Mouse (Mus musculus): ENCODE data around the gene Tmem63b. TPM values are rescaled to one million over a fixed set of nuclear protein-coding genes. Genes with fewer than 3 reads are reported as not detected.

Tmem63b gene
- polyA plus RNA-seq, 1 experiment from 2014 or later: 31.7 TPM

- peak; percentile 71 for ATAC-seq
Measured at GRCm38 (mm10) chr17:45685171-45686092, 1.3 kb downstream of the Tmem63b start.

GRCm38 (mm10) chr17:45684667-45685131 is 2.0 kb downstream of the Tmem63b start:
- ATAC-seq: no peak
- peak overlapping the region; percentile 94 for H3K9ac ChIP-seq (ENCODE audit: low read depth, low read length)
- no peaks in the 10 kb centered on the region for H3K27me3 ChIP-seq (replicated peaks; ENCODE audit: control insufficient read depth, insufficient read depth, low read length)
- H3K27ac ChIP-seq (ENCODE audit: low read length): peak overlapping the region; percentile 64; the same call in 1 of the 2 replicates
- no peaks in the 10 kb centered on the region for H3K36me3 ChIP-seq (ENCODE audit: control insufficient read depth, insufficient read depth, low read length)
- H3K4me3 ChIP-seq (ENCODE audit: low read length): peak overlapping the region; percentile 95
- no peaks in the 10 kb centered on the region for H3K9me3 ChIP-seq (ENCODE audit: control insufficient read depth, low read length)
- WGBS: 32% methylated on average over 14 of the region's 14 CpGs
- H3K4me2 ChIP-seq (ENCODE audit: low read depth, low read length): peak overlapping the region; percentile 91
- peaks cover 30% of the 10 kb centered on the region for H3K4me1 ChIP-seq (ENCODE audit: control insufficient read depth, insufficient read depth, low read length)

More at GRCm38 (mm10) chr17:45685171-45686092, 1.3 kb downstream of the Tmem63b start:
- peak overlapping the region; percentile 95 for H3K4me3 ChIP-seq (ENCODE audit: low read length)
- H3K27me3 ChIP-seq (replicated peaks; ENCODE audit: control insufficient read depth, insufficient read depth, low read length): no peaks in the 10 kb centered on the region
- peak overlapping the region; percentile 64 for H3K27ac ChIP-seq (ENCODE audit: low read length)
- H3K9me3 ChIP-seq (ENCODE audit: control insufficient read depth, low read length): no peaks in the 10 kb centered on the region
- H3K9ac ChIP-seq (ENCODE audit: low read depth, low read length): peak overlapping the region; percentile 94
- no peaks in the 10 kb centered on the region for H3K36me3 ChIP-seq (ENCODE audit: control insufficient read depth, insufficient read depth, low read length)
- WGBS: 1% methylated on average over 58 of the region's 58 CpGs
- peak overlapping the region; percentile 91 for H3K4me2 ChIP-seq (ENCODE audit: low read depth, low read length)
- H3K4me1 ChIP-seq (ENCODE audit: control insufficient read depth, insufficient read depth, low read length): peaks cover 30% of the 10 kb centered on the region

GRCm38 (mm10) chr17:45682843-45683242 is 3.9 kb downstream of the Tmem63b start:
- no peak for ATAC-seq

GRCm38 (mm10) chr17:45681588-45681987 is 5.1 kb downstream of the Tmem63b start:
- 100% methylated on average over 1 of the region's 1 CpGs for WGBS
- Histone ChIP-seq H3K4me2 (ENCODE audit: low read depth, low read length) (no peak overlapping the region), H3K4me3 (ENCODE audit: low read length) (no peak overlapping the region), H3K9ac (ENCODE audit: low read depth, low read length) (no peak overlapping the region), H3K27ac (ENCODE audit: low read length) (no peak overlapping the region), H3K9me3 (ENCODE audit: control insufficient read depth, low read length) (no peaks in the 10 kb centered on the region), H3K27me3 (replicated peaks; ENCODE audit: control insufficient read depth, insufficient read depth, low read length) (no peaks in the 10 kb centered on the region), H3K4me1 (ENCODE audit: control insufficient read depth, insufficient read depth, low read length) (peaks cover 20% of the 10 kb centered on the region), H3K36me3 (ENCODE audit: control insufficient read depth, insufficient read depth, low read length) (no peaks in the 10 kb centered on the region; the same call in 1 of the 2 replicates)
- ATAC-seq: no peak

More at GRCm38 (mm10) chr17:45682843-45683242, 3.9 kb downstream of the Tmem63b start:
- Histone ChIP-seq H3K27me3 (replicated peaks; ENCODE audit: control insufficient read depth, insufficient read depth, low read length) (no peaks in the 10 kb centered on the region), H3K36me3 (ENCODE audit: control insufficient read depth, insufficient read depth, low read length) (no peaks in the 10 kb centered on the region), H3K4me3 (ENCODE audit: low read length) (no peak overlapping the region), H3K9me3 (ENCODE audit: control insufficient read depth, low read length) (no peaks in the 10 kb centered on the region), H3K4me2 (ENCODE audit: low read depth, low read length) (no peak overlapping the region), H3K9ac (ENCODE audit: low read depth, low read length) (no peak overlapping the region), H3K27ac (ENCODE audit: low read length) (no peak overlapping the region), H3K4me1 (ENCODE audit: control insufficient read depth, insufficient read depth, low read length) (peaks cover 29% of the 10 kb centered on the region)
- 77% methylated on average over 4 of the region's 4 CpGs for WGBS

GRCm38 (mm10) chr17:45680391-45680980 is 6.2 kb downstream of the Tmem63b start:
- ATAC-seq: peak; percentile 34
- Histone ChIP-seq H3K4me2 (ENCODE audit: low read depth, low read length) (peak overlapping the region; percentile 36; the same call in 1 of the 2 replicates), H3K27ac (ENCODE audit: low read length) (peak overlapping the region; percentile 51; the same call in 1 of the 2 replicates), H3K36me3 (ENCODE audit: control insufficient read depth, insufficient read depth, low read length) (no peaks in the 10 kb centered on the region; the same call in 1 of the 2 replicates), H3K9ac (ENCODE audit: low read depth, low read length) (peak overlapping the region; percentile 60), H3K27me3 (replicated peaks; ENCODE audit: control insufficient read depth, insufficient read depth, low read length) (no peaks in the 10 kb centered on the region), H3K9me3 (ENCODE audit: control insufficient read depth, low read length) (no peaks in the 10 kb centered on the region), H3K4me3 (ENCODE audit: low read length) (peak overlapping the region; percentile 20), H3K4me1 (ENCODE audit: control insufficient read depth, insufficient read depth, low read length) (peaks cover 20% of the 10 kb centered on the region)
- 52% methylated on average over 8 of the region's 8 CpGs for WGBS

GRCm38 (mm10) chr17:45678106-45678505 is 8.6 kb downstream of the Tmem63b start:
- H3K4me2 ChIP-seq (ENCODE audit: low read depth, low read length): no peak overlapping the region
- H3K27ac ChIP-seq (ENCODE audit: low read length): no peak overlapping the region
- no peaks in the 10 kb centered on the region for H3K9me3 ChIP-seq (ENCODE audit: control insufficient read depth, low read length)
- H3K36me3 ChIP-seq (ENCODE audit: control insufficient read depth, insufficient read depth, low read length): no peaks in the 10 kb centered on the region; the same call in 1 of the 2 replicates
- H3K4me1 ChIP-seq (ENCODE audit: control insufficient read depth, insufficient read depth, low read length): peaks cover 5% of the 10 kb centered on the region
- no peak overlapping the region for H3K4me3 ChIP-seq (ENCODE audit: low read length)
- ATAC-seq: no peak
- no peak overlapping the region for H3K9ac ChIP-seq (ENCODE audit: low read depth, low read length)
- no peaks in the 10 kb centered on the region for H3K27me3 ChIP-seq (replicated peaks; ENCODE audit: control insufficient read depth, insufficient read depth, low read length)
- 40% methylated on average over 7 of the region's 7 CpGs for WGBS

GRCm38 (mm10) chr17:45672598-45672997 is 14.1 kb downstream of the Tmem63b start:
- Histone ChIP-seq H3K27me3 (replicated peaks; ENCODE audit: control insufficient read depth, insufficient read depth, low read length) (no peaks in the 10 kb centered on the region), H3K27ac (ENCODE audit: low read length) (no peak overlapping the region), H3K9me3 (ENCODE audit: control insufficient read depth, low read length) (no peaks in the 10 kb centered on the region), H3K4me3 (ENCODE audit: low read length) (no peak overlapping the region), H3K9ac (ENCODE audit: low read depth, low read length) (no peak overlapping the region), H3K4me2 (ENCODE audit: low read depth, low read length) (no peak overlapping the region), H3K36me3 (ENCODE audit: control insufficient read depth, insufficient read depth, low read length) (no peaks in the 10 kb centered on the region; the same call in 1 of the 2 replicates), H3K4me1 (ENCODE audit: control insufficient read depth, insufficient read depth, low read length) (no peaks in the 10 kb centered on the region)
- ATAC-seq: no peak
- 84% methylated on average over 2 of the region's 2 CpGs for WGBS

- Histone ChIP-seq H3K27me3 (replicated peaks; ENCODE audit: control insufficient read depth, insufficient read depth, low read length) (no peaks in the 10 kb centered on the region), H3K9me3 (ENCODE audit: control insufficient read depth, low read length) (no peaks in the 10 kb centered on the region), H3K9ac (ENCODE audit: low read depth, low read length) (no peak overlapping the region), H3K27ac (ENCODE audit: low read length) (no peak overlapping the region), H3K4me2 (ENCODE audit: low read depth, low read length) (no peak overlapping the region), H3K4me3 (ENCODE audit: low read length) (no peak overlapping the region), H3K4me1 (ENCODE audit: control insufficient read depth, insufficient read depth, low read length) (no peaks in the 10 kb centered on the region), H3K36me3 (ENCODE audit: control insufficient read depth, insufficient read depth, low read length) (no peaks in the 10 kb centered on the region; the same call in 1 of the 2 replicates)
- WGBS: 94% methylated on average over 1 of the region's 1 CpGs
- ATAC-seq: no peak
Measured at GRCm38 (mm10) chr17:45671821-45672220, 14.9 kb downstream of the Tmem63b start.

- no peak for ATAC-seq
- 88% methylated on average over 10 of the region's 10 CpGs for WGBS
- H3K9ac ChIP-seq (ENCODE audit: low read depth, low read length): no peak overlapping the region
- H3K4me2 ChIP-seq (ENCODE audit: low read depth, low read length): no peak overlapping the region
- no peaks in the 10 kb centered on the region for H3K27me3 ChIP-seq (replicated peaks; ENCODE audit: control insufficient read depth, insufficient read depth, low read length)
- no peaks in the 10 kb centered on the region for H3K9me3 ChIP-seq (ENCODE audit: control insufficient read depth, low read length)
- no peak overlapping the region for H3K27ac ChIP-seq (ENCODE audit: low read length)
- no peaks in the 10 kb centered on the region for H3K36me3 ChIP-seq (ENCODE audit: control insufficient read depth, insufficient read depth, low read length)
- H3K4me1 ChIP-seq (ENCODE audit: control insufficient read depth, insufficient read depth, low read length): no peaks in the 10 kb centered on the region
- H3K4me3 ChIP-seq (ENCODE audit: low read length): no peak overlapping the region
Measured at GRCm38 (mm10) chr17:45667986-45668385, 18.7 kb downstream of the Tmem63b start.

Data from intestine, embryonic 16.5 days (tissue).